Mouse (Mus musculus) frontal cortex, postnatal 10 days (tissue): ENCODE measurements around the gene Olfr883.

ENCODE experiments used
- DNase-seq, 2 experiments: peaks; one replicate each; pipeline ENCODE4 v3.0.0; 2022; ENCODE audit warnings: low spot score in 2 of 2, mixed read lengths in 1 of 2

The Olfr883 gene

GRCm38 (mm10) chr9:38025508-38025907, at the start of gene Olfr883:
Gene Olfr883 (plus strand): TSS chr9:38025808.
- no peak for DNase-seq

- DNase-seq, result no peak
These were observed 34.1 kb upstream of the Olfr883 start, which contains the start of gene Olfr881 for GRCm38 (mm10) chr9:37991525-37991924. Gene Olfr881 (plus strand): TSS chr9:37991825.

GRCm38 (mm10) chr9:37998581-37999204, 26.9 kb upstream of the Olfr883 start:
- DNase-seq, result no peak

GRCm38 (mm10) chr9:38000021-38000420, 25.6 kb upstream of the Olfr883 start:
- DNase-seq, result no peak

GRCm38 (mm10) chr9:38046255-38046654, 20.6 kb downstream of the Olfr883 start, which contains the start of gene Olfr884:
Gene Olfr884 (plus strand): TSS chr9:38046555.
- DNase-seq, result no peak

GRCm38 (mm10) chr9:38061022-38061421, 35.4 kb downstream of the Olfr883 start, which contains the start of gene Olfr885:
Gene Olfr885 (plus strand): TSS chr9:38061322.
- DNase-seq, result no peak
